Mouse (Mus musculus) olfactory bulb, adult 2 months (tissue): ENCODE measurements around the gene Abi3bp.

Experiments used
- CTCF ChIP-seq: fragments of 200-500 bp; IDR thresholded peaks from 2 replicates; pipeline ENCODE4 v1.5.1; 2012; ENCODE audit warnings: low read depth, mild to moderate bottlenecking, low read length, moderate library complexity; ENCODE audit not compliant: insufficient read depth
- POLR2A ChIP-seq: fragments of 200-500 bp; IDR thresholded peaks from 2 replicates; pipeline ENCODE4 v1.6.1; 2012; ENCODE audit warnings: mild to moderate bottlenecking, low read depth, low read length, moderate library complexity; ENCODE audit not compliant: insufficient read depth

DNA sequence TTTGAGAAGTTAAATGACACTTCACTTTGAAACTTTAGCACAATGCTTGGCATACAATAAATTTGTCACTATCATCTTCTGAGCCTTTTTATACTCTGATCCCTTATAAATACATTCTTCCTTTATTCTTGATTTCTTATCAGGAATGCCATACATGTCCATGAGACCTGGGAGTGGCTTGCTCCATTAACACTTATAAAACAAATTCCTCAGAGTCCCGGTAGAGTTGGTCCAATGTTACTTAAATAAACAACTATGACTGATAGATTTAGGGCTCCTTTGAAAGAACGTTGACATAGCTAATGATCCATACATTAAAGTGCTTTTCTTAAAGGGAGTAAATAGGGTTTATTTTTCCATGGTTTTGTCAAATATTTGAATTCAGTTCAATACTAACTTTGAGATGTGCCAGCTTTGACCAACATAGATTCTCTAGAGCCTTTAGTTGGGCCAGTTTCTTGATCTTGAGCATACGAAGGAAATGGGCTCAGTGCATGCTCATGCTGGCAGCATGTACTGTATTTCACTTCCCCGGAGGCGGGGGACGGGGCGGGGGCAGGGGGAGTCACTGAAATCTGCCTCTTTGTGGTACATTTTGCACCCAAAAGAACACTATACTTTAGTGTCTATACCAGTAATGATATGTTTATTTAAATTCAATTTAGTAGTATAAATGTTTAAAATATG, 35.9 kb upstream of the Abi3bp start:
- no peak for TF ChIP-seq CTCF
- TF ChIP-seq POLR2A = no peak
